Mouse (Mus musculus): ENCODE results near the gene Tcf7l2.

The Tcf7l2 gene

DNA sequence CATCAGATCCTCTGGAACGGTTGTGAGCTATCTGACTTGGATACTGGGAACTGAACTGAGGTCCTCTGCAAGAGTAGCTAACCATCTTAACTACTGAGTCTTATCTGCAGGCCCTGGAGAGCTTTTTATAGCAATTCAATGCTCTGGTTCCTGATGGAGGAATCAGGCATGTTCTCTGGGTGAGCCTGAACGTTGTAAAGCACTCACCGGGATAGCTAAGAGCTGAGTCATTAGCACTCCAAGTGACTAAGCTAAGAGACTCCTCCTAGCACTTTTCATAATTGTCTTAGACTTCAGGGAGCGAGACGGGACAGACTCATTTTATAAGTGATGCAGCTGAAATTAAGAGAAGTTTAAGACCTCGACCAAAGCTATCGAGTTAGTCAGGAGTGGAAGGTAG lies 53.7 kb downstream of the Tcf7l2 start:
- no peak for DNase-seq

DNA sequence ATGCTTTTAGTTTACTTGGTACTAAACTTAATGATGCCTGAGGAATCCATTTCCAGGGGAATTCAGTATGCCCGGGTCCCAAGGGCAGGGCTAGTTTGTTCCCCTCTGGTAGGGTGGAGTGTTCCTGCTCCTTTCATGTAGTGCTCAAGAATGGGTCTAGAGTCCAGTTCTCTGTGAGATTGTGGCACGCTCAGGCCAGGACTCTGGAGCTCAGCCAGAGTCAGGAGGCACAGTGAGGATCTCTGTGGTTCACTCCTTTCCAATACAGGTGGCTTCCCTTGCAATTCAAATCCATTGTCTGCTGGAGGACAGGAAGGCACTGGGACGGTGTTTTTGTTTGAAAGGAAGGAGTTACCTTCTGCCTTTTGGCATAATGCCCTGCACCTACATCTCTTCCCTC lies 56.2 kb downstream of the Tcf7l2 start:
- no peak for DNase-seq

DNA sequence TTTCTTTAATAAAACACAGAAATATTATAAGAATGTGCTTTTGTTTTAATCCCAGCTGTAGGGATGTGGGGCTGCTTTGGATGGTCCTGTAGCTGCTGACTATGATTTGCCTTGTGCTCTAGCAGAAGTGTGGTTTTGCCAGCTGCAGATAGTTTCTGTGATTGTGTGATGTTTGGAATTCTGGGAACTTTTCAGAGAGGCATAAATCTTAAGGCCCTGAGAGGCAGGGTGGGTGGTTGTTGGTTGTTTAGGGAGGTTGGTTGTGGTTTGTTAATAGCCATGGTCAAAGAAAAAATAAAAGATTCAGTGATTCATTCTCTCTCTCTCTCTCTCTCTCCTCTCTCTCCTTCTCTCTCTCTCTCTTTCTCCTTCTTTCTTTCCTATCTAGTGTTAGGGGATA lies 57.8 kb downstream of the Tcf7l2 start:
- no peak for DNase-seq

DNA sequence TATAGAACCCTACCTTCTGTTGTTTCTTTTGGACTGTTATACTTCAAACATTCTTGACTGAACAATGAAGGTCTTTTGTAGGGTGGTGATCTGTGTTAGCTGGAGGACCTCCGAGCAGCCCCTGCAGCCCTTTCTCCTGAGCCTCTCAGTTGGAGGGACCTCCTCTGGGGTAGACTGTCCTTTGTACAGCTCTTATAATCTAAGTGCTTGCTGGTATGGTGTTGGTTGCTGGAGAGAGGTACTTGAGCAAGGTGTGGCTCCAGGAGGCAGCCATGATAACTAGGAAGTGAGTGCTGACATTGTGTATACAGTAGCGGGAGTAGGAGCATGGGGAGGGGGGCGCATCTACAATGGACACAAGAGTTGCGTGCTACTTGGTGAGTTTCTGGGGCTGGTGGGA lies 58.4 kb downstream of the Tcf7l2 start:
- DNase-seq, result no peak

DNA sequence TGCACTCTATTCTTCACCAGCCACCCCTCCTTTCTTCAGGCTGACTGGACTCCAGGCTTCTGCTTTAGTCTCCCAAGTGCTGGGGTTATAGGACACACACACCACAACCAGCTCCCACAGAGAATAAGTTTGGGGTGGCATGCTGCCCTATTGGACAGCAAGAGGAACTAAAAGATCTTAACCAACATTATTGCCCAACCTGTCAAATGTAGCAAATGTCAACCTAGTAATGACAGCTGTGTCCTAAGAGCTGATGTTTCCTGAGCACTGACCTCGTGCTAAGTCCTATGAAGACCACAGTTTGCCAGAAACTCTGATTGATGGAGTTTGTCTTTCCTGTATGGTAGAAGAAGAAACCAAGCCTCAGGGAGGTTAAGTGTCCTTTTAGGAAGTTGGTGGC lies 61.5 kb downstream of the Tcf7l2 start:
- DNase-seq, result no peak

DNA sequence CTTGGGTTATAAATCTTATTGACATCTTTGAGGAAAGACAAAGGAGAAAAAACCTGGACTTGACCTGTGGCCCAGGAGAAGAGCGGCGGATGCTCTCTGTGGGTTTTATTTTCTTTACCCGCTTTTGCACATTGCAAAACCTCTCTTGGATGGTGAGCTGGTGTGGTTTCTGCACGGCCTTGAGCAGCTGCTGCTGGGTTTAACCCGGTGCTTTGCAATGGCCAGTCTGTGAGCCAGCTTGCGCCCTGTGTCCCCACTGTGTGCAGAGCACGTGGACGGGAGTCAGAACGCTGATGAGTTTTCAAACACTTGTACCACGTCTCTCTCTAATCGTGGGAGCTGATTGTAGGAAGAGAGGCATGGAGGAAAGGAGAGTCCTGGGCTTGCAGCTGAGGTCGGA lies 62.2 kb downstream of the Tcf7l2 start:
- DNase-seq, result no peak

DNA sequence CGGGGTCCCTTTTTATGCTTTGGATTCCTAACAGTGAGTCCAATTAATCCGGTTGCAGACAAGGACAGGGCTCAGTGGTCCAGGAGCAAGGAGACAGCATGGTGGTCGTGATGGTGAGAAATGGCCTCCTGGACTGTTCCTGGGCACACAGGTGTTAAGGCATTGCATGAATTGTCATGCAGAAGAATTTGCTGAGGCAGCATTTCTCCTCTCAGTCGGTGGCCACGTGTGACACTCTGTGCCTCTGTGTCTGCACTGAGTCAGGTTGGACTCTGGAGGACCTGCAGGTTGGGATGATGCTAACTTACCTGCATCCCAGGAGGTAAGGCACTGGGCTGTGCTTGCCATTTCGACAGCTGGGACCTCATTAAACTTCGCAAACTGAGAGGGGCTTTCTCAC lies 63.2 kb downstream of the Tcf7l2 start:
- no peak for DNase-seq

DNA sequence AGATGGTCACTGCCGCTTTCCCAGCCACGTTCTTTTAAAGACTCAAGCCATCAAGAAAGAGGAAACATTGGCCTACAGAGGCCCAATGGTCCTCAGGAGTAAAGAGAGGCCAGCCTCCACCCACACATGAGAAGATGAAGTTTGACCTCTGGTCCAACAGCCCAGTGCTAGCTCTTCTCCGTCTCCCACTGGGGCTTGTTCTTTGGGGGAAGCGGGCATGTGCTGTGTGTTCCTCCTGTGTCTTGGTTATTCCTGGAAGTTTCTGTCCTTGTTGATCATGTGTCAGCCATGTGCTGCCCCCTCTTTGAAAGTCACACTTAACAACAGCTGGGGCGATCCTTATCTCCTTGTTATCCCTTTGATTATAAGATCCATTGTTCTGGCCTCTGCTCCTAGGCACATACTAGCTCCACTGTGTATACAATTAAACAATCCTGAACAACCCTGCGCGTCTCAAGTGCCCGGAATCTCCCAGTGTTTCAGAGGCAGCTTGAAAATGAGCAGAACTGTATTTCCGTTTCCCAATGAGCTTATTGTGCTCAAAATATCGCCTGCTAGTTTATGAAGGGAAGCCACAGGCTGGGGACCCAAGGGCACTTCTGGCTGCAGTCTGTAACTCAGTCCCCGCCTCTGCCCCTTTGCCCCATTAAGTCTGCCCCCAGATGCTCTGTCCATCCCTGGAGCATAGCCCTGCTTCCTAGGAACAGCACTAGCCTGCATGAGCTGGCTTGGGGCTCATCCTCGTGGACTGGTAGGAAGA lies 65.0 kb downstream of the Tcf7l2 start:
- no peak for DNase-seq

DNA sequence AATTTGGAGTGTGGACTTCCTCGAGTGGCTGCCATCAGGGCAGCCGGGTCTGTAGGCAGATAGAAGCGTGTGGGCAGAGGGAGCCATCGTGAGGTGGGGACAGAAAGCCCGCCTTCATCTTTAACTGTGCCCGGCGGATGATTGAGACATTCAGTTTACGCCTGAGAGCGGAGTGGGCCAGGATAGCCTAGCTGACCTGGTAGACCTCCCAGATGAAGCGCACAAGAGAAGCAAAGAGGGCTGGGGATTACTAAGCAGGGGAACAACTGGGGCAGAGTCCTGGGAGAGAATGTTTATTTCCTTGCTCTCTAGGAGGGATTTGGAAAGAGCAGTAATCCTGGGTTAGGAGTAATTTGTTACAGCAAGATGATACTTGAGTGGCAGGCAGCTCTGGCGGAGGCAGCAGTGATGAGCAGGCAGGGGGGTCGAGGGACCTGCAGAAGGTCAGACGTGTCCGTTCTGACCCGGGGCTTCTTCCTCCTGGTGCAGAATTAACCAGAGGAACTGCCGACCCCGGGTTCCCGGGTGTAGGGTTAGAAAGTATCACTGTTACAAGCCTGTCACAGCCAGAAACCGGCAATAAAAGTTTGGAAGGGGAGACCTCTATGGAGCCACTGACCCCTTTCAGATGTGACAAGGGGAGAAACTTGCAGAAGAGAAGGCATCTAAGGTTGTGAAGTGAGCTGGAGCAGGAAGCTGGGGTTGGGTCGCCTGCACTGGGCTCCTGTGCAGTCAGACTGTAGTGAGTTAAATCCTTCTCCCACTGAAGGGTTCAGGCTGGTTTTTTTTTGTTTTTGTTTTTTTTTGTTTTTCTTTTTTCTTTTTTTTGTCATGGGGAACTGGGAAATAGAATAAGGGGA lies 65.8 kb downstream of the Tcf7l2 start:
- no peak for DNase-seq

DNA sequence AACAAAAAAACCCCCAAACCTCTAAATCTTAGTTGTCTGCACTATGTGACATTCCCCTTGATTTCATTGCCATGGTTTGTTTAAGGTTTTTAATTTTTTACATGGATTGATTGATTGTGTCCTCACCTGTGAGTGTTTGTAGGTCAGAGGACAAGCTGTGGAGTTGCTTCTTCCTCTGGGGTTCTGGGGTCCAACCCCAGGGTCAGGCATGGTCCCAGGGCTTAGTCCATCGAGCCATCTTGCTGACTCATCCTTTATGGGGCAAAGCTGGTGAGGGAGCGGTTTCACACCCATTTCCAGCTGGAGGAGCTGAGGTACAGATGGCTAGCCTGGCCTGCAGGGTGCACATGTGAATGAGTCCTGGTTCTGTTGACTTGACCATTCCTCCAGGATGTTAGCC lies 66.7 kb downstream of the Tcf7l2 start:
- DNase-seq, result no peak

DNA sequence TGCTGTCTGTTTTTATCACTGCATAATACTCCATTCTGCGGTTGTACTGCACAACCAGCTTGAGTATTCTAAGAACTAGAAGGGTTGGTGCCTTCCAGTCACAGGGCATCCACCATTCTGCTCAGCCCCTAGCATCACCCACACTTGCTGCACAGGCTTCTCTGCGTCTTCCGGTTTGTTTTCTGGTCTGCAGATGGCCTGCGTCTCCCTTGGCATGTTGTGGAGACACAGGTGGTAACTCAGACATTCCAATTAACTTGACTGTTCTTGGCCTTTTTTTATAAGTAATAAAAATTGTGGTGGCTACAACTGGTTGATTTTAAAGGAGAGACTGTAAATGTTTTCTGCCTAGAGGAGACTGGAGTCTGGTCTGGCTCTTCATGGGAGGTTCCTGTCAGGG lies 67.9 kb downstream of the Tcf7l2 start:
- no peak for DNase-seq

DNA sequence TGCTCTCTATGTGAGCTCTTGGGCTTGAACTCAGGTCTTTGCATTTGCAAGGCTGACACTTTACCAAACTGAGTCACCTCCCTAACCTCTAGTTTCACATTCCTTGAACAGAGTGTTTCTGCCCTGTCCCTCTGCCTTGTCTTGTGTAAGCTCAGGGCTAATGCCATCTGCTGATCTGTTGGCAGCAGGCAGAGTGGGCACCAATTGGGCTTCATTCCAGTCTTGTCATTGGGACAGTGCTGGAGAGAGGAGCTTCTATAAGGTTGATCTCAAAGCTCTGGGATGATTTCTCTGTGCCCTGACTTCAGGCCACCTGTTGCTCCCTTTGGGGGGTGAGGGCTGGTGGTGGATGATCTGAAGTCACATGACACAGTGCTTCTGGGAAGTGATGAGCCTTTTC lies 70.6 kb downstream of the Tcf7l2 start:
- no peak for DNase-seq

DNA sequence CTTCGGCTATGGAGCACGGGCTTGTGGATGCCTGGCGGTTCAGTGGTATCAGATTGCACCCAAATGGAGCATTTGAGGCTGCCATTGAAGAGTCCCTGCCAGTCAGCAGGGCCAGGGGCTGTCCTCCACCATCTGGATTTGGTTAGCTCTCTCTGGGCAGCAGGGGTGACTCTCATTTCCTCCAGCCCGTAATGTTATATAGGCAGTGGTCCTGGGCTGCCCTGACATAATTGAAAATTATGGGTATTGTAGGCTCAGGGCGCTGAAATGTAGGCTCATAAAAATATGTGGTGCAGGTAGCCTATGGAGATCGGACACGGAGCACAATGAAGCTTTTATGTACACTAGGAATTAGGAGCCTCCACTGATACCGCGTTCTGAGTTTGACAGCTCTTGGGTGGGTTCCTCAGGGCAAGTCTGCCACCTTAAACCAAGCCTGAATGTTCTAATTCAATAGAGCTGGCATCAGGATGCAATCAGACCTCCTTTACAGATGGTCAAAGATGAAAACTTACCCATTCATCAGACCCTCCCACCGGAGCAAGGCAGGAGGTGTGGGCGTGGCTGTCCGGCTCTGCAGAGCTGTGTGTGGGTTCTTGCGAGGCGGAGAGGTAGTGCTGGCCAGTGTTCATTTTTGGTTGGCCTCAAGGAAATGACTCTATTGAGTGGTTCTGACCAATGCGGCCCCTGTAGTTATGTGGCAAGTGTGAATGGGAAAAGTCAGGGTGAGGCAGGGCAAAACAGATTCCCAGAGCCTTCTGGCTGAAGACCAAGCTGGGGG lies 73.6 kb downstream of the Tcf7l2 start:
- no peak for DNase-seq

DNA sequence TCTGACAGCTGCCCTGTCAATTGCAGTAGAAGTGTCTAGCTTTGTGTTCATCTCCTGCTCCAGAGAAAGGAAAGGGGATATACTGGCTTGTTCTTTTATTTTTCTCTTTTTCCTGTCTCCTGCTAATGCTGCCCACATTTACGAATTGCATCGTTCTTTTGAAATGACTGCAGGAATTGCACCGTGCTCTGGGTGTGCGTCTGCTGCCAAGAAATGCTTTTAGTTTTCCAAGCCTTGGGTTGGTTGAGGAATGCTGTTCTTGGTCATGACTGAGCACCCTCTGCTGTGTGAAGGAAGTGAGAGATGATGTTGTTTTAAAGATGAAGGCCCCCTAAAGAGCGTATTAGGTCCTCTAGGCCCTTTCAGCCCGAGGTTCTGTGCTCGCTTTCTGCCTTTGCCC lies 75.4 kb downstream of the Tcf7l2 start:
- no peak for DNase-seq

DNA sequence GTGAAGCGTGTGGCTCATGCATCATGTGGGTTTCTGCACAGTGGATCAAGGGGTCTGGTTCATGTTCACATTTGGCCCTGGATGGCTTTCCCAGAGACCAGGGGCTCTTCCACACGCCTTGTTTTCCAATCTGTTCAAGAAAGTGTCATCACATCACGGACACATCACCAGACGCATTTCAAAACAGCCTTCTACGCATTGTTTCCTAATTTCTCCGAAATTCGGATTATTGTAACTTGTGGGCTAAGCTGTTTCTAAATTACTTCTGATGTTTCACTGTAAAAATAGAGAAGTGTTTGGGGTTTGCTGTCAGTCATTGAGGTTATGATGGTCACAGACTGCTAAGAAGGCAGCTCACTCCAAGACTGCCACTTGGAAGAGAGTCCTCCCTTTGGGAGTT lies 78.6 kb downstream of the Tcf7l2 start:
- no peak for DNase-seq

DNA sequence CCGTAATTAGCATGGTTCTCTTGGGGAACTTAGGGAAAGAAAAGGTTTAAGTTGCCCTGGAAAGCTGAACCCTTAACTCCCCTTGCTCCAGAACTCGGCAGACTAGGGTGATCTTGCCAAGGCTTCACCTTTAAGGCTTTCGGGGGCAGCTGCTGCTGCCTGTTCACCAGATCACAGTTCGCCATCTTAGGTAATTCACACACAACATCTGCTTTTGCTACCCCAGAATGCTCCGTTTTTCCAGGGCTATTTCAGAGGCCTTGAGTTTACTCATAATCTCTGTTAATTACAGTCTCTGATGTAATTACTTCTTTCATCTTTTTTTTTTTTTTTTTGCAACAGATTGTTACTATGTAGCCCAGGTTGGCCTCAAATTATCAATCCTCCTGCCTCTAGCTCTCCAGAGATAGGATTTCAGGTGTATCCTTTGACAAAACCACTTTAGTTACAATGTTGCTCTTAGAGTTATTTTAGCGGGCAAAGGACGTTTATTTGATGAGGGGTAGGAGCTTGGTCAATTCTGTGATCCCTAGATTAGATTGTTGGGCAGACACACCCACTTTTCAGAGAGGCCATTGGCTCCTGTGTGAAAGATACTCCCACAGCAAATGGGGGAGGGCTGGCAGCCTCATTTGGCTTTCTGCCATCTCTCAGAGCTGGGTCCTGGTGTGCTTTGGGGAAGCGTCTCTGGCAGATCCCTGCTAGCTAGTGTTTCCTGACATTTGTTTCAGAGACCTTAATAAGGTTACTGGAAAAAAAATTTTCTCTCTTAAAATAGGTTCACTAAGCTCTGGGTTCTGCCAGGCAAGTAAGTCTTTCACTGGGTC lies 83.6 kb downstream of the Tcf7l2 start:
- no peak for DNase-seq

DNA sequence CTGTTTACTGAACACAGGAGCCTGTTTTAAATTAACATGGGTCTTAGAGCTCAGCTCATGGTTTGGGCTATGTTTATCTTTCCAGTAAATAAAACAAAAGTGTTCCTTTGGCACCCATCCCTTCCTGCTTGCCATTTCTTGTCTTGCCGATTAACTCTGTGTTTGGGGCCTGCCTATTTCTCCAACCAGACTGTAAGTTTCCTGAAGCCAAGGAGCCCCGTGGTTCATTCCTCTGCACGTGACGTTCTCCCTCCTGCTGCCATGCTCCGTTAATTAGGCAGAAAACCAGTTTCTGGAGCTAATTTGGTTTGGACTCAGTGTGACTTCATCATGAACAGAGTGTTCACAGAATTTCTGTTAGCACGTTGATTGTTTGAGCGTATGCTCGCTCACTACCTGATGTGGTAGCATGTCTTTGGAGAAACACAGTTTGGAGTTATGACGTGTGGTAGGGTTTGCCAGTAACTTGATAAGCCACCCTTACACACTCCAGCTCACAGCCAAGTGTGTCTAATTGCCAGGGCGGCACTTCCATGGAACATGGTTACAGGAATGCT lies 84.4 kb downstream of the Tcf7l2 start:
- DNase-seq, result no peak

DNA sequence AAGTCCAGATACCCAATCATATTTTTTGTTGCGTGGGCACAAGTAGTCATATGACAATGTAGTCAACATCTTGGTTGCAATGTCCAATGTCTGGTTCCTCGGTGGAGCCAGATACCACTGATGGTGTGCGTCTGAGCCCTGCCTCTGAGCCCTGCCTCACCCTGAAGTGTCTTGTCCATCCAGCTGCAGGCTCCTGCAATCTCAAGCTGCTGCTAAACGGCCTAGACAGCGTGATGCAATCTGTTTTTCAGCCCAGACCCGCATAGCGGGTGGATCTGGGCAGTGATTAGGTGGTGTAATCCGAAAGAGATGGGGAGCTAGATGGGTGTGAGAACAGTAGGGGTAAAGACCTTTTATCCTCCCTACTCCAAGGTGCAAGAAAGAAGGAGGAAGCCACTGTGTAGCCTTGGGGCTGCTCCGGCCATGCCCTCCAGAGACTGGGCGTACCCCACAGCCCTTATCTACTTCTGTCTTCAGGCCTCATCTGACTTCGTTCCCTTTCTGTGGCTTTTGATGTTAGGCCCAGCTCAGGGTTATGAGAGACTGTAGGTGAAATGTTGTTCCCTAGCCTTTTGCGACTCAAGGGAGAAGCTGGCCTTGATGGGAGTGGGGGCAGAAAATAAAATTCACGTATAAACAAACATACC lies 86.1 kb downstream of the Tcf7l2 start:
- DNase-seq, result no peak

DNA sequence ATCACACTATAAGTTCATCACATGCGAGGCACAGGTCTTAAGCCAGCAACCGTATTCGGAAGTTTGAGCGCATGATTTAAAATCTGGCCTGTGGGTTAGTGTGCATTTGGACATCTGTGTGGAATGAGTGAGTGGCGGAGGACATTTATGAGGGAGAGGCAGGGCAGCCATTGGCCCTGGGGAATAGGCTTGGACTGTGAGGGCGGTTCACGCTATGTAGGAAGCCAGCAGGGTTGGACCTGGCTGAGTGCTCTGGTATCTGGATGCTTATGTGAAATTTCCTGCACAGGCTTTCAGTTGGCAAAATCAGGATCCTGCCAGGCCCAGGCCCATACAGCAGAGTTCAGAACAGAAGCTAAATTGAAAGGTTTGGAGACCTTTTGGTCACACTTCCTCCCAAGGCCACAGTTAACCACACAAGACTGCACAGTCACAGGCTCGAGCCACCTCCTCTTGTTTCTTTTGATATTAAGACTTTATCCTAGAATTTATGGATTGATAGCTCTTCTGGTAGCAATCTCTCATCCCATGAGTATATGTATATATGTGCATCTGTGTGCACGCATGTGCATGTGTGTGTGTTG lies 89.4 kb downstream of the Tcf7l2 start:
- DNase-seq, result no peak

DNA sequence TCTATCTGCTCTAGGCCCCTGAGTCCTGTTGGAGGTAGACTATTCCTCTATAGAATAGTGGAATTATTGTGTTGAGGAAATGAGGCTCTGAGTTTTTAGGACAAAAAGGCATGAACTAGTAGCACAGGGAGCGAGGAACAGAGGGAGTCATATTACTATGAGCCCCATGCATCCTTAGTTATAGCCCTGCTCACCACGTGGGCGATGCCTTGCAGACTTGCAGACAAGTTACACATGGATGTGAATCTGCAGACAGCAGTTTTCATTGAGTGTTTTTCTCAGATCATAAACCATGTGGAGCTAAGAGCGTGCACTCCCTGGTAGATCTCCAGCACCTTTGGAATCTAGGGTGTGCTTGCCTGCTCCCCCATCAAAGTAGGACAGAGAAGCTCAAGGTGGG lies 90.5 kb downstream of the Tcf7l2 start:
- DNase-seq, result no peak

DNA sequence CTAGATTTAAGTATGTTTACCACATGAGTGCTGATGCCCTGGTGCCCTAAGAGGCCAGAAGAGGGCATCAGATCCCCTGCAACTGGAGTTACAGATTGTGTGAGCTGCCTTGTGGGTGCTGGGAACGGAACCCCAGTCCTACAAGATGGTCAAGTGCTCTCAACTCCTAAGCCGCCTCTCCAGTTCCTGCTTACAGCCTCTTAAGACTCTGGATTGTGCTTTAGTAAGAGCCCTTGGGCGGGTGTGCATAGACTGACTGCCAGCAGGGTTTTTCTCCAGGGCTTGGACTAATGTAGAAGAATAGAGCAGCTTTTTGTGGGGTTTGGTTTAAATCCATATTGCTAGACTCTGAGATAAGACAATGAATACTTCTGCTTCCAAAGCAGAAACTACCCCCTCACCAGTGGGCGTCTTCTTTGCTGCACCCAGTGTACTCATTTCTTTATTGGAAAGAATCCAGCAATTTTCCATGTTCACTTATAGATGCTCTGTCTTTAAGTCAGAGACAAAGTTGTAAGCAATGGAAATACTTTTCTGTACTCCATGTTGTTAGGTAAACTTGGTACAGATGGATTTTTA lies 92.3 kb downstream of the Tcf7l2 start:
- DNase-seq, result no peak
